Mouse (Mus musculus) heart, embryonic 10.5 days (tissue): Measurements from ENCODE around the gene Cd300ld. TPM values are rescaled to one million over a fixed set of nuclear protein-coding genes. Genes with fewer than 3 reads are reported as not detected.
"Not testable (repeated sequence)": the region's sequence is repeated elsewhere in the genome, so short reads cannot be mapped to it uniquely, and the experiment has no call there.

Experiments used
- DNase-seq: peaks from one replicate; pipeline ENCODE4 v3.0.0-alpha.2; 2017; ENCODE audit warnings: low spot score
- H3K27ac ChIP-seq: fragments of 300-500 bp; sonication (generic); 2 replicates; pipeline ENCODE4 v1.5.1; 2016; ENCODE audit warnings: mild to moderate bottlenecking
- H3K27me3 ChIP-seq: fragments of 300-500 bp; sonication (generic); 2 replicates; pipeline ENCODE4 v1.6.1; 2016; ENCODE audit warnings: mild to moderate bottlenecking; ENCODE audit not compliant: poor library complexity, insufficient read depth, severe bottlenecking
- H3K36me3 ChIP-seq: fragments of 300-500 bp; sonication (generic); 2 replicates; pipeline ENCODE4 v1.6.1; 2016; ENCODE audit warnings: mild to moderate bottlenecking, moderate library complexity
- H3K4me1 ChIP-seq: fragments of 300-500 bp; sonication (generic); 2 replicates; pipeline ENCODE4 v1.6.1; 2016; ENCODE audit warnings: mild to moderate bottlenecking
- H3K4me3 ChIP-seq: fragments of 300-500 bp; sonication (generic); 2 replicates; pipeline ENCODE4 v1.5.1; 2016; ENCODE audit warnings: mild to moderate bottlenecking, moderate library complexity
- H3K9me3 ChIP-seq: fragments of 300-500 bp; sonication (generic); 2 replicates; pipeline ENCODE4 v1.6.1; 2016; ENCODE audit warnings: mild to moderate bottlenecking, moderate library complexity
- WGBS: fragments of 180-500 bp; shearing (Covaris S2); methylation state at CpG from one replicate; pipeline ENCODE4 v1.1.7; 2016; 5-methylcytosine and 5-hydroxymethylcytosine counted together
- polyA plus RNA-seq: library from polyadenylated mRNA; unstranded; fragments of >200 nt; fragmentation: Nextera tagmentation; extraction: Ambion mirVana; gene quantifications from 2 replicates; pipeline ENCODE4 v1.2.1, GENCODE M21; 2016

Gene Cd300ld
- not detected in 2 replicates for polyA plus RNA-seq

- Histone ChIP-seq H3K4me3 (no peak within 1 kb of the TSS), H3K27ac (no peak within 1 kb of the TSS), H3K36me3 (no peaks in the 10 kb centered on the region), H3K27me3 (no peaks in the 10 kb centered on the region), H3K9me3 (no peaks in the 10 kb centered on the region), H3K4me1 (0 out of 2 replicates have a peak, but pooled peaks cover 4% of the 10 kb centered on the region)
- DNase-seq = no peak
- WGBS = 62% methylated on average over 4 of the region's 4 CpGs
These were observed at the start of gene Cd300ld for GRCm38 (mm10) chr11:114989793-114990192. Gene Cd300ld (minus strand): TSS chr11:114989922.

GRCm38 (mm10) chr11:115037669-115038068, 47.9 kb upstream of the Cd300ld start, which contains the start of gene Cd300ld5:
Gene Cd300ld5 (minus strand): TSS chr11:115037769.
- WGBS = no CpG with 5 or more reads among the region's 6 CpGs

DNA sequence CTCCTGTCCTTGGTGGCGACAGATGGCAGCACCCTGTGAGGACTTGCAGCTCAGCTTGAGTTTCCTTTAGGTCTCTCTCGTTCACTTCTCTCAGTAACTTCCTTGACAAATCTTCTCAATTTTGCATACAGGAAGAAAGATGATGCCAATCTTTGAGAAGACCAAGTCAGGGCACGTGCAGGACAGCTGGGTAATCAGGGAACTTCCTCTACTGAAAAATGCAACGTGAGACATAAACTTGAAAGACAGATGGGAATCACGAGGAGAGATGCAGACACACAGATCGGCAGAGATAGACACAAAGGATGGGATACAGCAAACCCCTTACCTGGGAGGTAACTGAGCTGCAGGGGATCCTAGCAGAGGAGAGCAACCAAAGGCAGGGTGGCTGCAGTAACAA, 37.2 kb upstream of the Cd300ld start, which contains the start of gene Cd300ld4:
Gene Cd300ld4 (minus strand): TSS at position 101 of the 400 bp plus-strand sequence.
- H3K27me3 ChIP-seq, DNase-seq, H3K27ac ChIP-seq, H3K4me3 ChIP-seq, H3K36me3 ChIP-seq, H3K9me3 ChIP-seq, H3K4me1 ChIP-seq: not testable (repeated sequence)
- no CpG with 5 or more reads among the region's 6 CpGs for WGBS

More at GRCm38 (mm10) chr11:115037669-115038068, 47.9 kb upstream of the Cd300ld start, which contains the start of gene Cd300ld5:
- not testable (repeated sequence) for H3K9me3 ChIP-seq, H3K27me3 ChIP-seq, DNase-seq, H3K36me3 ChIP-seq, H3K4me3 ChIP-seq, H3K4me1 ChIP-seq, H3K27ac ChIP-seq

- no CpG with 5 or more reads among the region's 7 CpGs for WGBS
- H3K4me1 ChIP-seq, H3K27ac ChIP-seq, H3K4me3 ChIP-seq, H3K27me3 ChIP-seq, DNase-seq, H3K9me3 ChIP-seq, H3K36me3 ChIP-seq: not testable (repeated sequence)
These were observed 26.4 kb upstream of the Cd300ld start, which contains the start of gene Cd300ld2 for GRCm38 (mm10) chr11:115016093-115016492. Gene Cd300ld2 (minus strand): TSS chr11:115016193.

GRCm38 (mm10) chr11:115004070-115004469, 14.3 kb upstream of the Cd300ld start:
- Histone ChIP-seq H3K9me3 (no peaks in the 10 kb centered on the region), H3K4me3 (no peak overlapping the region), H3K27ac (no peak overlapping the region), H3K36me3 (no peaks in the 10 kb centered on the region), H3K4me1 (no peaks in the 10 kb centered on the region), H3K27me3 (peaks cover 13% of the 10 kb centered on the region)
- DNase-seq = no peak
- WGBS = 73% methylated on average over 5 of the region's 5 CpGs

DNA sequence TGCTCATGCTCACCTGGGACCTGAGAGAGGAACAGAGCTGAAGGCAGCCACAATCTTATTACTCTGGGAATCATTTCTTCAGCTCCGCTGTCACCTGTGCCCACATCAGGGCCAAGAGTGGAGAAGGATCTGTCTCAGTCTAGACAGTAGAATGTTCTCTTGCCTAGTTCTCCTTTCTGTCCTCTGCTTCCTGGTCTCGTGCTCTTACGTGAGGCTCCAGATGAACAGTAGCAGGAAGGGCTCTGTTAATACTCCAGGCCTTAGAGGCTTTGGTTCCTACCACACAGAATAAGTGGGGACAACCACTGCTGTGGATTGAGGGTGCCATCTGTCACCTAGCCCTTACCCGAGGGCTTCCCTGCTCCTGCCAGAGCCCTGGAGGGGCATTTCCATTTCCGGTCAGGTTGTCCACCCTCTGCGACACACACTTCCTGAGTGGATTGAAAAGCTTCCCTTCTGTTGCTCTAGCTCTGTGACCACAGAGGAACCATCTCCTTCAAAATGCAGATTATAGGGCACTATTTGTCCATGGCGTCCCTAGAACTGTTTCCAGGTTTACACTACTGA, 11.8 kb upstream of the Cd300ld start, which contains the start of gene Cd300c2:
Gene Cd300c2 (minus strand): TSS at position 407 of the 567 bp plus-strand sequence.
- DNase-seq = no peak
- no peak within 1 kb of the TSS for H3K27ac ChIP-seq
- no peaks in the 10 kb centered on the region for H3K36me3 ChIP-seq
- no peak within 1 kb of the TSS for H3K4me3 ChIP-seq
- no peaks in the 10 kb centered on the region for H3K9me3 ChIP-seq
- peaks cover 20% of the 10 kb centered on the region for H3K27me3 ChIP-seq
- 76% methylated on average over 7 of the region's 7 CpGs for WGBS
- no peaks in the 10 kb centered on the region for H3K4me1 ChIP-seq

GRCm38 (mm10) chr11:114981866-114982265, 7.9 kb downstream of the Cd300ld start:
- Histone ChIP-seq H3K4me1 (0 out of 2 replicates have a peak, but pooled peaks cover 4% of the 10 kb centered on the region), H3K9me3 (peaks cover 18% of the 10 kb centered on the region; the same call in 1 of the 2 replicates), H3K27ac (no peak overlapping the region), H3K36me3 (no peaks in the 10 kb centered on the region), H3K27me3 (no peaks in the 10 kb centered on the region), H3K4me3 (no peak overlapping the region)
- DNase-seq = no peak
- 69% methylated on average over 4 of the region's 4 CpGs for WGBS

DNA sequence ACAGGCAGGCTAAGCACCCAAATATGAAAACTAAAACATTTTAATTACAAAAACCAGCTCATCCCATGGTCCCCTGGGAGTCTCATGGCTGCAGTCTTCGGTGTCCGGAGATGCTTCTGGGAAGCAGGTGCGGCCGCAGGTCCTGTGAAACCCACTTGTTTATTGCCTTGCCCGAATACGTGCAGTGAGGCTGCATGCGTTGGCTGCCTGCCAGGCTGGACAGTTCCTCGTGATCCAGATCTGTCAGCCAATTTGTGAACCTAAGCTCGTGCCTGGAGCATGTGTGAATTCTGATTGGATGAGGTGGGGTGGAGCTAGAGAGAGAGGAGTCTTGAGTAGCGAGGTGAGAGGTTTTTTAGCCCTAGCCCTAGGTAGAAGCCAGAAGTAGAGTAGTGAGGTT, 17.0 kb downstream of the Cd300ld start:
- Histone ChIP-seq H3K9me3 (no peaks in the 10 kb centered on the region), H3K4me1 (no peaks in the 10 kb centered on the region), H3K4me3 (no peak overlapping the region), H3K36me3 (no peaks in the 10 kb centered on the region), H3K27me3 (no peaks in the 10 kb centered on the region), H3K27ac (no peak overlapping the region)
- no peak for DNase-seq
- WGBS = 81% methylated on average over 10 of the region's 10 CpGs

GRCm38 (mm10) chr11:114968752-114969207, 20.9 kb downstream of the Cd300ld start, which contains the start of gene Cd300c:
Gene Cd300c (minus strand): TSS chr11:114969157.
- H3K36me3 ChIP-seq = no peaks in the 10 kb centered on the region
- 85% methylated on average over 9 of the region's 9 CpGs for WGBS
- H3K27me3 ChIP-seq = no peaks in the 10 kb centered on the region

DNA sequence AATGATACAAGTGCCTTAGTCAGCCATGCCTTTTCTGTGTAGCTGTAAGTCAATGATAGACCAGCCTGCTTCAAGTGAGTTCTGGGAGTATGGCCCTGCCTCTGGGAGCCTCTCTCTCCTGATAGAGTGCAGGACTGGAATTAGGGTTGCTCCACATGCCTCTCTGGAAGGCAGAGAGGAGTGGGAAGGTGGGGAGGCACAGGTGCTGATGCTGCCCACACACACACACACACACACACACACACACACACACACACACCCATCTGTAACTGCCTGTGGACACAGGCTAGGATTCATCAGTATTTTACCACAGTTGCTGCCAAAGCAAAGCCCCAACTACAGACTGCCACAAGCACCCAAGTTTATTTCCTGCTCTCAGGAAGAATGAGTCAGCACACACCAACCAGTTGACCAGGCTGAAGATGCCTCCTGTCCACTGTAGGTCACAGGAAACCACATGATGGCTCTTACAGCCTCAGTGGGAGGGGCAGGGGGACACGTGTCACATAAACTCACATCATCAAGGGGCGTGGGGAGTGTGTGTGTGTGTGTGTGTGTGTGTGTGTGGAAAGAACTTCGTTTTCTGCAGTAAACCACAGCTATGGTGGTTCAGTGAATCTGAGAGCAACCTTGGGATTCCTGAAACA, 24.4 kb downstream of the Cd300ld start:
- no peaks in the 10 kb centered on the region for H3K27me3 ChIP-seq
- DNase-seq = no peak
- peak overlapping the region; percentile 80 for H3K27ac ChIP-seq
- H3K4me1 ChIP-seq = peaks cover 21% of the 10 kb centered on the region
- H3K9me3 ChIP-seq = no peaks in the 10 kb centered on the region
- H3K36me3 ChIP-seq = no peaks in the 10 kb centered on the region
- H3K4me3 ChIP-seq = no peak overlapping the region
- WGBS = 50% methylated on average over 3 of the region's 3 CpGs

More at GRCm38 (mm10) chr11:114968752-114969207, 20.9 kb downstream of the Cd300ld start, which contains the start of gene Cd300c:
- no peaks in the 10 kb centered on the region for H3K9me3 ChIP-seq
- H3K27ac ChIP-seq = no peak within 1 kb of the TSS
- peaks cover 7% of the 10 kb centered on the region; the same call in 1 of the 2 replicates for H3K4me1 ChIP-seq
- no peak within 1 kb of the TSS for H3K4me3 ChIP-seq
- DNase-seq = no peak

GRCm38 (mm10) chr11:114960369-114960768, 29.4 kb downstream of the Cd300ld start:
- H3K27me3 ChIP-seq = no peaks in the 10 kb centered on the region
- H3K4me1 ChIP-seq = peaks cover 17% of the 10 kb centered on the region
- H3K36me3 ChIP-seq = no peaks in the 10 kb centered on the region
- WGBS = 70% methylated on average over 1 of the region's 1 CpGs
- H3K27ac ChIP-seq = no peak overlapping the region
- no peak overlapping the region for H3K4me3 ChIP-seq
- H3K9me3 ChIP-seq = no peaks in the 10 kb centered on the region
- no peak for DNase-seq

DNA sequence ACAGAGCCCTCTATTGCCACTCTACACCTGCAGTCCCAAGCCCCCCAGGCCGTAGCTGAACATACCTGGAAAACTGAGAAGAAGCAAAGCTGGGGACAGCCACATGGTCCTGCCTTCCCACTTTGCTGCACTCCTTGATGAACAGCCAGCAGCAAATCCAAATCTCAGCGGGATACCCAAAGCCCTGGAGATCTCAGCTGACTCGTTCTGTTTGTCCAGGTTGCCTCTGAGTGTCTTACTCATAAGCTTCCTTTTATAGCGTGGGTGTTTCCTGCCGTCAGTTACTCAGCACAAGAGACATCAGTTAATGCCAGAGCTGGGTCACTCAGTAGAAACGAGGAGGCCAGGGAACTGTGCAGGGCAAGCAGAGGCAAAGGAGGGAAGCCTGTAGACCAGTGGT, 55.6 kb downstream of the Cd300ld start, which contains the start of gene Cd300lb:
Gene Cd300lb (minus strand): TSS at position 243 of the 400 bp plus-strand sequence.
- Histone ChIP-seq H3K9me3 (no peaks in the 10 kb centered on the region), H3K4me3 (no peak within 1 kb of the TSS), H3K4me1 (peaks cover 18% of the 10 kb centered on the region; the same call in 1 of the 2 replicates), H3K27me3 (no peaks in the 10 kb centered on the region), H3K27ac (no peak within 1 kb of the TSS), H3K36me3 (no peaks in the 10 kb centered on the region)
- no peak for DNase-seq
- 48% methylated on average over 6 of the region's 6 CpGs for WGBS

DNA sequence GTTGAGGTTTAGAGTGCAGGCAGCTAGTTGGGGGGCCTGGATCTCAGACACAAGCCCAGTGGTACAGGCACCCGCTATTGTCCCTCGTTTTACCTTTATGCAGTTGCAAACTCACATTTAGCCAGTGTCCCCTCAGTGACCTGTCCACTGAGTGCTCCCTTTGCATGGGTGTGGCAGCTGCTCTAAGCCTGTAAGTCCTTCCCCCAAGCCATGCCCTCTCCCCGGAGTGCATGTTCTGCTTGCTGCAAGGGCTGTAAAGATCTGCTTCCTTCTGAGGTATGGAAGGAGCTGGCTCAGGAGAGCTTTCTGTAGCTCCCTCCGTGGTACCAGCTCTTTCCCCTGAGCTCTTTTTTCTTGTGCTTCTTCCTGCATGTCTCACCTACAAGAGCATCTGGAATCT, 56.1 kb downstream of the Cd300ld start:
- Histone ChIP-seq H3K9me3 (no peaks in the 10 kb centered on the region), H3K4me3 (no peak overlapping the region), H3K36me3 (no peaks in the 10 kb centered on the region), H3K4me1 (peaks cover 21% of the 10 kb centered on the region), H3K27ac (no peak overlapping the region), H3K27me3 (no peaks in the 10 kb centered on the region)
- DNase-seq = no peak
- 76% methylated on average over 4 of the region's 4 CpGs for WGBS
